Mouse (Mus musculus): ENCODE data around the gene Cyp2j12. TPM values are rescaled to one million over a fixed set of nuclear protein-coding genes. Genes with fewer than 3 reads are reported as not detected.

The Cyp2j12 gene
- total RNA-seq (2023): not detected

GRCm38 (mm10) chr4:96140732-96141467 lies at the start of gene Cyp2j12:
Cyp2j12 (minus strand) TSS chr4:96141152.

DNA sequence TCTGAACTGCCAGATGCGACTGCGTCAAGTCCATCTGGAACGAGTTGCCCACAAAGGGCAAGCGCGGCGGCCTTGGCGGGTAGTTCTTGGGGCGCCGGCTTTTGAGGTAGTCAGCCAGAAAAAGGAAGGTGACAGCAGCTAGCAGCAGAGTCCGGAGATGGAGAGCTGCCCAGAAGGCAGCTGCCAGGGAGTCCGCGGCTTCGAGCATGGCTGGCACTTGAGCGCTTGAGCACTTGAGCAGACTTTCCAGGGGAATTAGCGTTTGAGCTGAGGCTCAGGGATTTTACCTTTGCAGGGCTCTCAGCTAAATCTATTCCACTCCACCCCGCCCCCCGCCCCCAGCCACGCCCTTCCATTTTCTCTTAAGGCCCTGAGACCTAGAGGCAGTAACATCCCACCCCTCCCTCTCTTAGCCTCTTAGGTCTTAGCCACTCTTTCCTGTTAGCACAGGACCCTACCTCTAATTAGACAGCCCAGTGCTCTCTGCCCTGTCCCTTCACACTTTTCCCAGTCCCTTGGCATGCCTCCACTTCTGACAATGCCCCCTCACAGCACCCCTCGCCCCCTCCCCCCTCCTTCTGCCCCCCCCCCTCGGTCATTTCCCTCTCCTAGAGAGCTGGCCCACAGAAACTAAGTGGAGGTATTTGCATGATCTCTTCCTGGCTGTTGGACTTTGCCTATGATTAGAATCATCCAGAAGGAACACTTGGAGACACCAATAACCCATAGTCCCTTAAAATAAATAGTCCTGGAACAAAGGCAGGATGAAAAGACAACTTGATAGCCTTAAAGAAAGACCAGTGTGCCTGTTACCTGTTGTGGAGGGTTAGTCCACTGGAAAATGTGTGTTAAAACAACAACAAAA lies 63.5 kb downstream of the Cyp2j12 start, which contains the start of gene Cyp2j13:
Gene Cyp2j13, minus strand, starts transcription at position 286 of the 865 bp plus-strand sequence.

Other genes with a start within 250 kb of the Cyp2j12 start
- 1 to 10 TPM in 1 of 2 experiments, not detected in 1; 1.2 TPM for gene Hook1, start 173.9 kb downstream of the Cyp2j12 start, total RNA-seq (2023)
- gene Cyp2j13, start 63.6 kb downstream of the Cyp2j12 start, total RNA-seq (2023): not detected
- gene Cyp2j7, start 95.5 kb upstream of the Cyp2j12 start, total RNA-seq (2023): not detected
- not detected for gene Cyp2j11, start 207.5 kb upstream of the Cyp2j12 start, total RNA-seq (2023)

Measured in monocyte, adult 59 days (primary cell).